Mouse (Mus musculus): Measurements from ENCODE around the gene Tspan33. TPM values are rescaled to one million over a fixed set of nuclear protein-coding genes. Genes with fewer than 3 reads are reported as not detected.
A peak's percentile ranks its signal among the peaks of the same experiment; 100 is the strongest.

The Tspan33 gene
- polyA plus RNA-seq, 1 experiment from 2014 or later = 5.2 TPM

GRCm38 (mm10) chr6:29702126-29702525 lies 8.1 kb downstream of the Tspan33 start:
- WGBS = 78% methylated on average over 3 of the region's 3 CpGs

GRCm38 (mm10) chr6:29704143-29704542 lies 10.1 kb downstream of the Tspan33 start:
- Histone ChIP-seq H3K36me3 (no peaks in the 10 kb centered on the region), H3K4me1 (replicated peaks) (no peaks in the 10 kb centered on the region), H3K9me3 (no peaks in the 10 kb centered on the region), H3K4me3 (replicated peaks) (no peak overlapping the region), H3K27ac (no peak overlapping the region), H3K4me2 (replicated peaks) (no peak overlapping the region), H3K27me3 (replicated peaks) (no peaks in the 10 kb centered on the region), H3K9ac (no peak overlapping the region)
- 87% methylated on average over 5 of the region's 5 CpGs for WGBS
- ATAC-seq = no peak

More at GRCm38 (mm10) chr6:29702126-29702525, 8.1 kb downstream of the Tspan33 start:
- H3K4me2 ChIP-seq (replicated peaks) = no peak overlapping the region
- H3K27ac ChIP-seq = no peak overlapping the region
- no peaks in the 10 kb centered on the region for H3K36me3 ChIP-seq
- no peaks in the 10 kb centered on the region for H3K4me1 ChIP-seq (replicated peaks)
- no peak overlapping the region for H3K9ac ChIP-seq
- no peak for ATAC-seq
- H3K9me3 ChIP-seq = no peaks in the 10 kb centered on the region
- no peaks in the 10 kb centered on the region for H3K27me3 ChIP-seq (replicated peaks)
- no peak overlapping the region for H3K4me3 ChIP-seq (replicated peaks)

GRCm38 (mm10) chr6:29707902-29708301 lies 13.9 kb downstream of the Tspan33 start:
- Histone ChIP-seq H3K4me1 (replicated peaks) (no peaks in the 10 kb centered on the region), H3K4me3 (replicated peaks) (no peak overlapping the region), H3K27ac (no peak overlapping the region), H3K4me2 (replicated peaks) (no peak overlapping the region), H3K27me3 (replicated peaks) (no peaks in the 10 kb centered on the region), H3K36me3 (no peaks in the 10 kb centered on the region), H3K9ac (no peak overlapping the region), H3K9me3 (no peaks in the 10 kb centered on the region)
- WGBS = 26% methylated on average over 2 of the region's 2 CpGs
- no peak for ATAC-seq

- H3K36me3 ChIP-seq = no peaks in the 10 kb centered on the region
- no peak overlapping the region for H3K9ac ChIP-seq
- no peak overlapping the region for H3K27ac ChIP-seq
- H3K27me3 ChIP-seq (replicated peaks) = no peaks in the 10 kb centered on the region
- H3K4me2 ChIP-seq (replicated peaks) = no peak overlapping the region
- no peaks in the 10 kb centered on the region for H3K4me1 ChIP-seq (replicated peaks)
- no peak for ATAC-seq
- no peaks in the 10 kb centered on the region for H3K9me3 ChIP-seq
- no peak overlapping the region for H3K4me3 ChIP-seq (replicated peaks)
- WGBS = 67% methylated on average over 3 of the region's 3 CpGs
Measured at GRCm38 (mm10) chr6:29711318-29711717, 17.3 kb downstream of the Tspan33 start.

- peak; percentile 32; the same call in 1 of the 2 replicates for ATAC-seq
Measured at GRCm38 (mm10) chr6:29712011-29712584, 18.1 kb downstream of the Tspan33 start.

GRCm38 (mm10) chr6:29716624-29717365 lies 22.8 kb downstream of the Tspan33 start:
- no peaks in the 10 kb centered on the region for H3K36me3 ChIP-seq
- no peak overlapping the region for H3K4me2 ChIP-seq (replicated peaks)
- H3K4me3 ChIP-seq (replicated peaks) = no peak overlapping the region
- peaks cover 12% of the 10 kb centered on the region for H3K4me1 ChIP-seq (replicated peaks)
- no peak overlapping the region for H3K27ac ChIP-seq
- peak; percentile 72 for ATAC-seq
- H3K27me3 ChIP-seq (replicated peaks) = 0 out of 2 replicates have a peak, but pooled peaks cover 4% of the 10 kb centered on the region
- no peaks in the 10 kb centered on the region for H3K9me3 ChIP-seq
- no peak overlapping the region for H3K9ac ChIP-seq
- WGBS = 52% methylated on average over 10 of the region's 10 CpGs

More at GRCm38 (mm10) chr6:29712011-29712584, 18.1 kb downstream of the Tspan33 start:
- Histone ChIP-seq H3K4me3 (replicated peaks) (no peak overlapping the region), H3K9ac (no peak overlapping the region), H3K4me2 (replicated peaks) (no peak overlapping the region), H3K9me3 (no peaks in the 10 kb centered on the region), H3K27me3 (replicated peaks) (no peaks in the 10 kb centered on the region), H3K36me3 (no peaks in the 10 kb centered on the region), H3K4me1 (replicated peaks) (peaks cover under 1% of the 10 kb centered on the region; the same call in 1 of the 2 replicates), H3K27ac (no peak overlapping the region)
- whole genome bisulfite sequencing = 38% methylated on average over 3 of the region's 3 CpGs

- WGBS = 64% methylated on average over 10 of the region's 10 CpGs
- no peaks in the 10 kb centered on the region for H3K9me3 ChIP-seq
Measured at GRCm38 (mm10) chr6:29717541-29717940, 23.5 kb downstream of the Tspan33 start.

GRCm38 (mm10) chr6:29717952-29718521 lies 24.0 kb downstream of the Tspan33 start:
- Histone ChIP-seq H3K4me1 (replicated peaks) (peaks cover 12% of the 10 kb centered on the region), H3K27me3 (replicated peaks) (0 out of 2 replicates have a peak, but pooled peaks cover 4% of the 10 kb centered on the region), H3K4me2 (replicated peaks) (peak overlapping the region; percentile 36), H3K36me3 (no peaks in the 10 kb centered on the region), H3K27ac (no peak overlapping the region), H3K9me3 (no peaks in the 10 kb centered on the region), H3K9ac (no peak overlapping the region), H3K4me3 (replicated peaks) (no peak overlapping the region)
- peak; percentile 35; the same call in 1 of the 2 replicates for ATAC-seq
- 21% methylated on average over 14 of the region's 14 CpGs for WGBS

More at GRCm38 (mm10) chr6:29717541-29717940, 23.5 kb downstream of the Tspan33 start:
- Histone ChIP-seq H3K9ac (no peak overlapping the region), H3K36me3 (no peaks in the 10 kb centered on the region), H3K4me1 (replicated peaks) (peaks cover 12% of the 10 kb centered on the region), H3K4me2 (replicated peaks) (no peak overlapping the region; the same call in 1 of the 2 replicates), H3K27me3 (replicated peaks) (0 out of 2 replicates have a peak, but pooled peaks cover 4% of the 10 kb centered on the region), H3K27ac (no peak overlapping the region), H3K4me3 (replicated peaks) (no peak overlapping the region)
- ATAC-seq = no peak

- Histone ChIP-seq H3K4me2 (replicated peaks) (peak overlapping the region; percentile 61), H3K4me3 (replicated peaks) (peak overlapping the region; percentile 26), H3K9ac (peak overlapping the region; percentile 44), H3K36me3 (no peaks in the 10 kb centered on the region), H3K27ac (0 out of 2 replicates have a peak overlapping the region, but pooled peaks have one; percentile 30), H3K4me1 (replicated peaks) (peaks cover 12% of the 10 kb centered on the region), H3K27me3 (replicated peaks) (0 out of 2 replicates have a peak, but pooled peaks cover 4% of the 10 kb centered on the region), H3K9me3 (no peaks in the 10 kb centered on the region)
- peak; percentile 63 for ATAC-seq
- WGBS = 10% methylated on average over 15 of the region's 15 CpGs
Measured at GRCm38 (mm10) chr6:29718894-29719329, 24.9 kb downstream of the Tspan33 start.

- 66% methylated on average over 2 of the region's 2 CpGs for WGBS
- no peak for ATAC-seq
- H3K9me3 ChIP-seq = no peaks in the 10 kb centered on the region
Measured at GRCm38 (mm10) chr6:29721890-29722289, 27.9 kb downstream of the Tspan33 start.

GRCm38 (mm10) chr6:29726576-29727200 lies 32.7 kb downstream of the Tspan33 start:
- ATAC-seq = no peak
- Histone ChIP-seq H3K9ac (no peak overlapping the region), H3K4me3 (replicated peaks) (no peak overlapping the region), H3K4me1 (replicated peaks) (no peaks in the 10 kb centered on the region; the same call in 1 of the 2 replicates), H3K27me3 (replicated peaks) (no peaks in the 10 kb centered on the region), H3K4me2 (replicated peaks) (no peak overlapping the region), H3K9me3 (no peaks in the 10 kb centered on the region), H3K27ac (no peak overlapping the region), H3K36me3 (no peaks in the 10 kb centered on the region)
- WGBS = 55% methylated on average over 1 of the region's 1 CpGs

More at GRCm38 (mm10) chr6:29721890-29722289, 27.9 kb downstream of the Tspan33 start:
- Histone ChIP-seq H3K4me3 (replicated peaks) (no peak overlapping the region), H3K27me3 (replicated peaks) (0 out of 2 replicates have a peak, but pooled peaks cover 4% of the 10 kb centered on the region), H3K27ac (no peak overlapping the region), H3K9ac (no peak overlapping the region), H3K4me1 (replicated peaks) (peaks cover 12% of the 10 kb centered on the region), H3K36me3 (no peaks in the 10 kb centered on the region), H3K4me2 (replicated peaks) (no peak overlapping the region)

- no peaks in the 10 kb centered on the region for H3K27me3 ChIP-seq (replicated peaks)
- H3K4me2 ChIP-seq (replicated peaks) = no peak overlapping the region
- H3K36me3 ChIP-seq = no peaks in the 10 kb centered on the region
- H3K9ac ChIP-seq = no peak overlapping the region
- H3K4me1 ChIP-seq (replicated peaks) = no peaks in the 10 kb centered on the region; the same call in 1 of the 2 replicates
- ATAC-seq = no peak
- H3K27ac ChIP-seq = no peak overlapping the region
- H3K9me3 ChIP-seq = no peaks in the 10 kb centered on the region
- 85% methylated on average over 3 of the region's 3 CpGs for WGBS
- no peak overlapping the region for H3K4me3 ChIP-seq (replicated peaks)
Measured at GRCm38 (mm10) chr6:29728035-29728434, 34.0 kb downstream of the Tspan33 start.
